Mouse (Mus musculus) spleen, postnatal 10 days (tissue): ENCODE measurements around the gene Rimklb.

ENCODE experiments used
- DNase-seq, 2 experiments: peaks; one replicate each; pipeline ENCODE4 v3.0.0; 2021 to 2022; ENCODE audit warnings: low spot score in 2 of 2

Rimklb gene

GRCm38 (mm10) chr6:122427456-122427855 is 71.1 kb downstream of the Rimklb start:
- DNase-seq, result no peak

GRCm38 (mm10) chr6:122417015-122417414 is 81.5 kb downstream of the Rimklb start:
- no peak for DNase-seq

- DNase-seq, result no peak
Measured at GRCm38 (mm10) chr6:122416347-122416746, 82.2 kb downstream of the Rimklb start.

- no peak for DNase-seq
Measured at GRCm38 (mm10) chr6:122411281-122411680, 87.3 kb downstream of the Rimklb start.

GRCm38 (mm10) chr6:122402240-122402639 is 96.3 kb downstream of the Rimklb start:
- peak in 1 of 2 experiments; percentile 36 for DNase-seq

GRCm38 (mm10) chr6:122400263-122400662 is 98.3 kb downstream of the Rimklb start:
- no peak for DNase-seq
